Mouse (Mus musculus) urinary bladder, adult 18-20 months (tissue): Measurements from ENCODE around the gene Fnip1.

Experiments used
- DNase-seq, 2 experiments: peaks; one replicate each; pipeline ENCODE4 v3.0.0; 2022; ENCODE audit warnings: low spot score in 2 of 2, mixed read lengths in 2 of 2

The Fnip1 gene

DNA sequence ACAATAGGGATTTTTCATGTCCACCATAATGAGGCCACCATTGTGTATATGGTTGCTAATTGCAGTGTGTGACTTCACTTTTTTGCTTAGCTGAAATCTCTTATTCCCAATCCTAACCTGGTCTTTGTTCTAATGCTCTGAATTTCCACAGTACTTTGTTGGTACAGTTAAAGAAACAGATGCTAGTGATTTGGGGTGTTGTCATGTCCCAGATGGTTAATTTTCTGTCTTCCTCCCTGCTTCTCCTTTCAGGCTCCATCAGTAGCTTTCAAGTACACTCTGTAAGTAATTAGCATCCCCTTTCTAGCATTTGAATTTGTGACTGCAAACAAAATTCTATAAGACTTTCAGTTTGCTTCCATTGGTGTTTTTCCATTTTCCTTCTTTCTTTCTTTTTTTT lies 102.3 kb downstream of the Fnip1 start:
- no peak for DNase-seq

DNA sequence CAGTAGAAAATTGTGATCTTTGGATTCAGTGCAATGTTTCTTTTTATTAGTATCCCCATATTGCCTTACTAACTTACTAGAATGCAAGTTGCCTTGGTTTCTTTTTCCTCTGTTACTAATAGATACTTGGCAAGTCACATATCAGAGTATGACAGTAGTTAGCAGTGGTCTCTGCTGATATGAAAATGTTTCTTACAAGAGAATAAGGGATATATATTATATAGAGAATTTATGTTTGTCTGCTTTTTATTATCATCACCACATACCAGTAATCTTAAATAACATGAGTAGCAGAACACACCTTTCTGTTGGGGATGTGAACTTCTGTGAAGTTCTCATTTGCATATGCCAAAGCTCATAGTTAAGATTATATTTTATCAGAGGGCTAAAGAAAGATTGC lies 104.4 kb downstream of the Fnip1 start:
- DNase-seq = no peak

DNA sequence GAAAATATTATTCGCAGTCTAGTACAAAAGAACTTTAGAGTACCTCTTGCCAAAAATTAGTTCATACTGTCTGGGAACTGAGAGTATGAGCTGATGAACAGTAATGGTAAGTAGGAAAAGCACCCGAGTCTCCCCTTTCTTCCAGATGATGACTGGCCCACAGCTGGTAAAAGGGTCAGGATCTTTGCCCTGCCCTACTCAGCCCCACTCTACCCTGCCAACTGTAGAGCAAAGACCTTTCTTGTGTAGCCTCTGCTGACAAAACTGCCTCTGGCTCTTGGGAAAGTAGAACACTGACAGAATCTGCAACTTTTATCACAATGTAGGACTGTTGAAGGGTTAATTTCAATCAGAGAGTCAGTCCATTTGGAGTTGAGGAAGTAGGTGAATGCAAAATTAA lies 117.0 kb downstream of the Fnip1 start:
- no peak for DNase-seq

DNA sequence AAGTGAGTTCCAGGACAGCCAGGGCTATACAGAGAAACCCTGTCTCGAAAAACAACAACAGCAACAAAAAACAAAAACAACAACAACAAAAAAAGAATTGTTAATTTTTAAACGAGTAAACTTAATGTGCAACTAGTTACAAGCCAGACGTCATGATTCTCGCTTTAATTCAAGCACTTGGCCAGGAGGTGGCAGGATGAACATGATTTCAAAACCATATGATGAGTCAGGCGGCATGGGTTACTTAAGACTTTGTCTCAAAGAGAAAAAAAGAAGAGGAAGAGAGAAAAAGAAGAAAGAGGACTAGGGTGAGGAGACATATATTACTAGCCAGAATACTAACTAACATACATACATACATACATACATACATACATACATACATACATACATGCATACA lies 124.8 kb downstream of the Fnip1 start:
- DNase-seq = no peak
